Mouse (Mus musculus) cerebellum, adult 2 months (tissue): ENCODE data around the gene 2310034G01Rik. TPM values are rescaled to one million over a fixed set of nuclear protein-coding genes. Genes with fewer than 3 reads are reported as not detected.
A peak's percentile ranks its signal among the peaks of the same experiment; 100 is the strongest.

Experiments
- DNase-seq, 2 experiments: peaks; one replicate each; pipeline ENCODE4 v3.0.0; 2021
- H3K27ac ChIP-seq: fragments of 200-500 bp; 2 replicates; pipeline ENCODE4 v1.5.1; 2012; ENCODE audit warnings: low read length, control low read depth, inconsistent platforms; ENCODE audit not compliant: insufficient read depth
- H3K27me3 ChIP-seq: fragments of 200-500 bp; 2 replicates; pipeline ENCODE4 v1.6.1; 2012; ENCODE audit warnings: inconsistent platforms, mild to moderate bottlenecking, low read length, moderate library complexity; ENCODE audit not compliant: control insufficient read depth, insufficient read depth
- H3K4me1 ChIP-seq: fragments of 200-500 bp; 2 replicates; pipeline ENCODE4 v1.6.1; 2011; ENCODE audit warnings: low read length; ENCODE audit not compliant: control insufficient read depth, insufficient read depth
- H3K4me3 ChIP-seq: fragments of 200-500 bp; replicated peaks from 2 replicates; pipeline ENCODE3; 2011; ENCODE audit warnings: mild to moderate bottlenecking, low read depth, low read length, control low read depth; ENCODE audit not compliant: insufficient read depth
- CTCF ChIP-seq: fragments of 200-500 bp; IDR thresholded peaks from 2 replicates; pipeline ENCODE4 v1.5.1; 2011; ENCODE audit warnings: low read depth, mild to moderate bottlenecking, control low read depth, low read length, moderate library complexity, borderline replicate concordance; ENCODE audit not compliant: insufficient read depth
- POLR2A ChIP-seq: fragments of 200-500 bp; IDR thresholded peaks from 2 replicates; pipeline ENCODE4 v1.6.1; 2011; ENCODE audit warnings: low read length, control low read depth, borderline replicate concordance; ENCODE audit not compliant: insufficient read depth
- WGBS: fragments of 180-500 bp; shearing (Covaris S2); methylation state at CpG from one replicate; pipeline ENCODE4 v1.1.7; 2018; 5-methylcytosine and 5-hydroxymethylcytosine counted together
- polyA plus RNA-seq: library from polyadenylated mRNA; depleted of rRNA; stranded (reverse); fragments of >200 nt; gene quantifications from 2 replicates; pipeline ENCODE4 v1.2.3, GENCODE M21; 2012

2310034G01Rik gene
- polyA plus RNA-seq, 1 experiment: 1.7 TPM

DNA sequence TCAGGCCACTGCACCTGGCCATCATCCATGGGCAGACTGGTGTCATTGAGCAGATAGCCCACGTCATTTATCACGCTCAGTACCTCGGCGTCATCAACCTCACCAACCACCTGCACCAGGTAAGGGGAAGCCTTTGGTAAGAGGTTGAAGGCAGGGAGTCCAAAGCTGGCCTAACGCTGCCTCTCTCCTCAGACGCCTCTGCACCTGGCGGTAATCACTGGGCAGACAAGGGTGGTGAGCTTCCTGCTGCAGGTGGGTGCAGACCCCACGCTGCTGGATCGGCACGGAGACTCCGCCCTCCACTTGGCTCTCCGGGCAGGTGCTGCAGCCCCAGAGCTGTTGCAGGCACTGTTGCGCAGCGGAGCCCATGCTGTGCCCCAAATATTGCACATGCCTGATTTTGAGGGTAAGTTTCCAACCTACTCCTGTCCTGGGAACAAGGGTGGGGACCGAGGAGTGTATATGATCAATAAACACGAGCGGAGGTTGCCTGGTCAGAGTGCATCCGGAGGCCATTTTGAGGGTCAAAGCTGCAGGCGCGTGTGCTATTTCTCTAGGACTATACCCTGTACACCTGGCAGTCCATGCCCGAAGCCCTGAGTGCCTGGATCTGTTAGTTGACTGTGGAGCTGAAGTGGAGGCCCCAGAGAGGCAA, 40.3 kb downstream of the 2310034G01Rik start:
- Histone ChIP-seq H3K27ac (no peak overlapping the region), H3K4me3 (no peak overlapping the region), H3K4me1 (peaks cover 7% of the 10 kb centered on the region; the same call in 1 of the 2 replicates), H3K27me3 (no peaks in the 10 kb centered on the region; the same call in 1 of the 2 replicates)
- DNase-seq: peak; percentile 31 to 41
- no peak for TF ChIP-seq CTCF
- TF ChIP-seq POLR2A: no peak
- 76% methylated on average over 21 of the region's 21 CpGs for WGBS

DNA sequence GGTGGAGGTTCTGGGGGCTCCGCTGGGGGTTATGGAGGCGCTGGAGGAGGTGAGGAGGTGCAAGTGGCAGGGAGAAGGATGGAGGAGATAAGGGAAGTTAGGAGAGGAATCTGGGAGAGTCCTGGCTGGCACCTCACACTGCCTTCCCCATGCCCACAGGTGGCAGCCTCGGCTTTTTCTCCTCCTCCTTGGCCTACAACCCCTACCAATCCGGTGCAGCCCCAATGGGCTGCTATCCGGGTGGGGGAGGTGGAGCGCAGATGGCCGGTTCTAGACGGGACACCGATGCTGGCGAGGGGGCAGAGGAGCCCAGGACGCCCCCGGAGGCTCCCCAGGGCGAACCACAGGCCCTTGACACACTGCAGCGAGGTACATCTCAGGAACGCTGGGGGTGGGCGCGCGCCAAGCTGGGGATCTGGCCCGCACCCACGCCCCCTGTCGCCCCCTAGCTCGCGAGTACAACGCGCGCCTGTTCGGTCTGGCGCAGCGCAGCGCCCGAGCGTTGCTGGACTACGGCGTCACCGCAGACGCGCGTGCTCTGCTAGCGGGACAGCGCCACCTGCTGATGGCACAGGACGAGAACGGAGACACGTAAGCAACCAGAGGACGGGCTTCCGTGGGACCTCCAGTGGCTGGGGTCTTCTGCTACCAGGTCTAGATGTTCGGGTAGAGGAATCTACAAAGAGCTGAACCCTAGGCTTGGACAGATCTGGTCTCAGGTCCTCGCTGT, 41.2 kb downstream of the 2310034G01Rik start:
- peak overlapping the region; percentile 42 for H3K4me3 ChIP-seq
- peaks cover 8% of the 10 kb centered on the region; the same call in 1 of the 2 replicates for H3K4me1 ChIP-seq
- 2% methylated on average over 47 of the region's 47 CpGs for WGBS
- H3K27ac ChIP-seq: peak overlapping the region; percentile 17; the same call in 1 of the 2 replicates
- TF ChIP-seq CTCF: peak; percentile 95
- TF ChIP-seq POLR2A: peak; percentile 69
- peak; percentile 85 to 91 for DNase-seq
- no peaks in the 10 kb centered on the region; the same call in 1 of the 2 replicates for H3K27me3 ChIP-seq

GRCm38 (mm10) chr19:46308303-46308702, 41.8 kb downstream of the 2310034G01Rik start:
- Histone ChIP-seq H3K4me1 (peaks cover 8% of the 10 kb centered on the region; the same call in 1 of the 2 replicates), H3K27me3 (no peaks in the 10 kb centered on the region; the same call in 1 of the 2 replicates), H3K27ac (no peak overlapping the region), H3K4me3 (no peak overlapping the region)
- 81% methylated on average over 16 of the region's 16 CpGs for WGBS
- no peak for TF ChIP-seq POLR2A
- no peak for TF ChIP-seq CTCF
- DNase-seq: peak; percentile 16 to 27

DNA sequence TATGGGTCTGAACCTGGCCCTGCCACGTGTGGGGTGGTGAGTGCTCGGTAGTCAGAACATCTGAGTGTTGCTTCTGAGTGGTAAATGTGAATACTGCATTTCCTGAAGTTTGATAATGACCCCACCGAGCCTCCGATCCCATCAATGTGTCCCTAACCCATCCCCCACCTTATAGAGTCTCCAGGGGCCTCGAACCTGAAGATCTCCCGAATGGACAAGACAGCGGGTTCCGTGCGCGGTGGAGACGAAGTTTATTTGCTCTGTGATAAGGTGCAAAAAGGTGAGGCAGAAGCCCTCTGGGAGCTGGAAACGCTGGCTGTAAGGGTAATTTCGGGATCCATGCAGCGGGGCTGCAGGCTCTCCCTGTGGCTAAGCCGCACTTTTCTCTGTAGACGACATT, 42.3 kb downstream of the 2310034G01Rik start:
- H3K27me3 ChIP-seq: no peaks in the 10 kb centered on the region; the same call in 1 of the 2 replicates
- WGBS: 92% methylated on average over 16 of the region's 16 CpGs

DNA sequence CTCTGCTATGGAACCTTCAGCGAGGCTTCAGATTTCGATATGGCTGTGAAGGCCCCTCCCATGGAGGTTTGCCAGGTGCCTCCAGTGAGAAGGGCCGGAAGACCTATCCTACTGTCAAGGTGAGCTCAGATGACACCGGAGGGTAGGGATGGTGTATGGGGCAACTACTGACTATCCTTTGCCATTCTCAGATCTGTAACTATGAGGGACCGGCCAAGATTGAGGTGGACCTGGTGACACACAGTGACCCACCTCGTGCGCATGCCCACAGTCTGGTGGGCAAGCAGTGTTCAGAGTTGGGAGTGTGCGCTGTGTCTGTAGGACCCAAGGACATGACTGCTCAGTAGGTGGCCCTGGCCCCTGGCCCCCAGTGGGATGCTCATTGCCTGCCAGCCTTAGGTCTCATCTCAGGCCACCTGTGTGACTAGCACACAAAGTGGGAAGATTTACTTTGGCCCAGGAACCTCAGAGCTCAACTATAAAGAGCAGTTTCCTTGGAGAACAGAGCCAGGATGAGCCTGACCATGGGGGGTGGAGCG, 43.3 kb downstream of the 2310034G01Rik start:
- H3K27ac ChIP-seq: no peak overlapping the region
- TF ChIP-seq CTCF (no peak), POLR2A (no peak)
- 90% methylated on average over 9 of the region's 9 CpGs for WGBS
- DNase-seq: no peak
- H3K27me3 ChIP-seq: no peaks in the 10 kb centered on the region; the same call in 1 of the 2 replicates
- no peak overlapping the region for H3K4me3 ChIP-seq
- H3K4me1 ChIP-seq: peaks cover 8% of the 10 kb centered on the region; the same call in 1 of the 2 replicates

More for the DNA sequence above, 42.3 kb downstream of the 2310034G01Rik start:
- Histone ChIP-seq H3K4me1 (peaks cover 8% of the 10 kb centered on the region; the same call in 1 of the 2 replicates), H3K4me3 (no peak overlapping the region), H3K27ac (no peak overlapping the region)
- TF ChIP-seq POLR2A (no peak), CTCF (no peak)
- no peak for DNase-seq

- WGBS: 78% methylated on average over 5 of the region's 5 CpGs
- TF ChIP-seq CTCF (no peak), POLR2A (no peak)
- Histone ChIP-seq H3K4me1 (peaks cover 8% of the 10 kb centered on the region; the same call in 1 of the 2 replicates), H3K27ac (no peak overlapping the region), H3K4me3 (no peak overlapping the region), H3K27me3 (no peaks in the 10 kb centered on the region; the same call in 1 of the 2 replicates)
- no peak for DNase-seq
Observed at GRCm38 (mm10) chr19:46306268-46306610, 43.9 kb downstream of the 2310034G01Rik start.

DNA sequence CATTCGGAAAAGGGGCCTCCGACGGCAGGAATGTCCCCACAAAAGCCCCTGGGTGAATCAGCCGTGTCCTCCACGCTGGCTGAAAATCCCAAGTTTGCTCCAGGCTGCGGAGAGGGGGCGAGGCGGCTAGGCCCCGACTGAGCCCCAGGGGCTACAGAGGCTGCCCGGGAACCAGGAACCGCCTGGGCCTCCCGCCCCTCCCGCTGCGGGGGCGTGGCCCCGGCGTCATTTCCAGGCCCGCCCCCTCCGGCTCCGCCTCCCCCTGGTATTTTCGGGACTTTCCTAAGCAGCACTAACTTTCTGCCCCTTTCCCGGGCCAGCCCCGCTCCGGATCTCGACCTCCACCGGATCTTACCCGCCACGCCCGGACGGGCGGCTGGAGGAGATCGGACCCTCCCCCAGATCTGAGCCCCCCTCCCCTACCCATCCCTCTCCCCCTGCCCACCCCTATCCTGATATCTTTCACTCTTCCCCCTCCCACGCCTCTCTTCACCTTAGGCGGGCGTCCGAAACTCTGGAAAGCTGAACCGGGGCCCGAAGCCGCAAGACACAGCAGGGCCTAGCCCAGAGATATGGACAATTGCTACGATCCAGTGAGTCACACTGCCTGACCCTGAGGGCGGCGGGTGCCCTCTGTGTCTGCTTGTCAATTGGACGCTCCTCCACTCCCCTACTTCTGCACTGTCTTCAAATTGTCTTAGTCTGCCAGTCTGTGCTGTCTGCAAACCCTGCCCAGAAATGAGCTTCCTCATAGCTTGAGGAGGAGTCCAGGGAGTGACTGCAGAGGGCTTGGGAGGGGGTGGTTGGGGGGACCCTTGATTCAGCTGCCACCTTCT, 44.5 kb downstream of the 2310034G01Rik start:
- TF ChIP-seq POLR2A (no peak), CTCF (no peak)
- Histone ChIP-seq H3K4me3 (peak overlapping the region; percentile 20), H3K27me3 (no peaks in the 10 kb centered on the region; the same call in 1 of the 2 replicates), H3K4me1 (peaks cover 8% of the 10 kb centered on the region; the same call in 1 of the 2 replicates), H3K27ac (no peak overlapping the region)
- peak; percentile 38 to 41 for DNase-seq
- 11% methylated on average over 43 of the region's 43 CpGs for WGBS
